Mouse (Mus musculus): ENCODE measurements around the gene Zfp367. TPM values are rescaled to one million over a fixed set of nuclear protein-coding genes. Genes with fewer than 3 reads are reported as not detected.

Zfp367 gene
- polyA plus RNA-seq, 1 experiment = 15.5 TPM

DNA sequence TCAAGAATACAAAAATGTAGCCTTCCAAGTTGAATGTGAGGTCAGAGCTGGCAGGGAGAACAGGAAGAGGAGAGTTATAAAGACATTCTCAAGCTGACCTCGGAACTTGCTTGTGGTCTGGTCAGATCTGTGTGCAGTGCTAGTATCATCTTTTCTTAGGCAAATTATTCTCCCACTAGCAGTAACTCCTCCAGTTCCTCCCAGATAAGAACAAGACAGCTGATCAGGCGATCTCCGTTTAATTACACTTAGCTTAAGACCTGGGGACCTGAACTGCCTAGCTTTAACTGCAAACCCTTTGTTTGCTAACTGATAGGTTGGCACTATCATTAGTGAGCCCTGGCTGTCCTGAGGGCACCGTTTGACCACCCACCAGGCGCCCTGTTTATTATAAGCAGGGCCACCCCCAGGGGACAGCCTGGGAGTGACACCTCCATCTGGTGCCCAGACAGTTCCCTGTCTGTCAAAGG lies 44.6 kb downstream of the Zfp367 start:
- peaks cover 2% of the 10 kb centered on the region; the same call in 1 of the 2 replicates for H3K36me3 ChIP-seq (ENCODE audit: control insufficient read depth, insufficient read depth, low read length)
- no peak overlapping the region for H3K4me3 ChIP-seq (ENCODE audit: insufficient read depth, low read depth, low read length)
- H3K4me1 ChIP-seq (ENCODE audit: control insufficient read depth, insufficient read depth, low read length) = no peaks in the 10 kb centered on the region; the same call in 1 of the 2 replicates
- no peaks in the 10 kb centered on the region for H3K27me3 ChIP-seq (replicated peaks; ENCODE audit: control insufficient read depth, insufficient read depth, low read length)
- WGBS = 39% methylated on average over 5 of the region's 5 CpGs
- no peak for TF ChIP-seq CTCF (conservative IDR thresholded peaks at IDR 0.05; ENCODE audit: insufficient read depth, insufficient read length, low read depth, low read length)
- TF ChIP-seq POLR2A (IDR thresholded peaks at IDR 0.05; ENCODE audit: low read depth, low read length) = no peak
- peak; percentile 32 for DNase-seq
- no peak overlapping the region for H3K27ac ChIP-seq (ENCODE audit: insufficient read depth, low read depth, low read length)

DNA sequence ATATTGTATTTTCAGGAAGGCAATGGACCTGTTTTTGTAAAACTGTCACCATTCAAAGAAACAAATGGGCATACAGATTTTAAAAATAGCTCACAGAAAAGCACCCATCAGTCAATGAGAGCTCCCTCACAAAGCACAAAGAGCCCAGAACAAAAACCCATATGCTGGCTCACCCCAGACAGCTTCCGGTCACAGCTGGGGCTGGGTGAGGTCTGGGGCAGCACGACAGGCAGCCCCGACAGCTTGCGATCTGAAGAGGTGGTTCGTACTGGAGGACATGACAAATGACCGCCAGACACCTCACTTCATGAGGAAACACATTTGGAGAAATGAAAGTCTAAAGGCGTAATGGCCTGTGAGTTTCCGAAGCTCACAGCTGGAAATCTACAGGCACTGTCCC lies 45.5 kb downstream of the Zfp367 start:
- Histone ChIP-seq H3K27ac (ENCODE audit: insufficient read depth, low read depth, low read length) (no peak overlapping the region), H3K4me3 (ENCODE audit: insufficient read depth, low read depth, low read length) (no peak overlapping the region), H3K27me3 (replicated peaks; ENCODE audit: control insufficient read depth, insufficient read depth, low read length) (no peaks in the 10 kb centered on the region), H3K36me3 (ENCODE audit: control insufficient read depth, insufficient read depth, low read length) (peaks cover 2% of the 10 kb centered on the region; the same call in 1 of the 2 replicates), H3K4me1 (ENCODE audit: control insufficient read depth, insufficient read depth, low read length) (no peaks in the 10 kb centered on the region; the same call in 1 of the 2 replicates)
- no peak for TF ChIP-seq CTCF (conservative IDR thresholded peaks at IDR 0.05; ENCODE audit: insufficient read depth, insufficient read length, low read depth, low read length)
- TF ChIP-seq POLR2A (IDR thresholded peaks at IDR 0.05; ENCODE audit: low read depth, low read length) = no peak
- DNase-seq = no peak
- WGBS = 57% methylated on average over 8 of the region's 8 CpGs

DNA sequence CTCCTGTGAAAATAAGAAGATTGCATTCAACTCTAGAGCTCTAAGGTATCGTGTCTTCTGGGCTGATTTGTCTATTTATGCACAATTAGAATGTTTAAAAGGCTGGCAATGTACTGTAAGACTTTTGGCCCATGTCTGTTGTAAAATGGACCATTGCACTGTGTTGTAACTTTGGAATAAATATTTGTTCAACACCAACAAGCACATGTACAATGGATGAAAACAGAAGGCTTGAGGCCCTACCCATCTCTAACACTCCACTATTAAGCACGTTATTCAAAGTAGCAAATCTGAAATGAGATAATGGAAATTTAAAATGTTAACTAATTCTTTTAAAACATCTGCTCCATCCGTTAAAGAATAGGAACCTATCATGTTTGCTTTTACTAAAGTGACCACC lies 45.9 kb downstream of the Zfp367 start:
- Histone ChIP-seq H3K4me1 (ENCODE audit: control insufficient read depth, insufficient read depth, low read length) (no peaks in the 10 kb centered on the region; the same call in 1 of the 2 replicates), H3K4me3 (ENCODE audit: insufficient read depth, low read depth, low read length) (no peak overlapping the region), H3K27me3 (replicated peaks; ENCODE audit: control insufficient read depth, insufficient read depth, low read length) (no peaks in the 10 kb centered on the region), H3K36me3 (ENCODE audit: control insufficient read depth, insufficient read depth, low read length) (peaks cover 2% of the 10 kb centered on the region; the same call in 1 of the 2 replicates), H3K27ac (ENCODE audit: insufficient read depth, low read depth, low read length) (no peak overlapping the region)
- 70% methylated on average over 3 of the region's 3 CpGs for WGBS
- TF ChIP-seq CTCF (conservative IDR thresholded peaks at IDR 0.05; ENCODE audit: insufficient read depth, insufficient read length, low read depth, low read length) = no peak
- no peak for TF ChIP-seq POLR2A (IDR thresholded peaks at IDR 0.05; ENCODE audit: low read depth, low read length)
- DNase-seq = no peak

DNA sequence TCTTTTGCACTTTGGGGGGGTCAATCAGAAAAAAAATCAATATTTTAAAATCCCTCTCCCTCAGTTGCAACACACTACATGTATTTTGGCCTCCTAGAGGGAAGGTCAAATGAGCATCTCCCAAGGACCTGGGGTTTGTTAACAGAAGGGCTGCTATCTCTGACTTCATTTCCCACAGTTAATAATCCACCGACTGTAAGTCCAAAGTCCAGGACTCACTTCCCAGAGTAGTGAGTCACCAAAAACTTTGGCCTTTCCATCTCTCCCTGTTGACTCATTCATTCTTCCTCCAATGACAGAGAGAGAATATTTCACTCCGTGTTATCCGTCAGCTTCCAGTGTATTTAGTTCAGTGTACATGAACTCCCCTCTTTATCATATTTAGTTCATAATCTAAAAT lies 47.3 kb downstream of the Zfp367 start:
- Histone ChIP-seq H3K27me3 (replicated peaks; ENCODE audit: control insufficient read depth, insufficient read depth, low read length) (no peaks in the 10 kb centered on the region), H3K36me3 (ENCODE audit: control insufficient read depth, insufficient read depth, low read length) (peaks cover 2% of the 10 kb centered on the region; the same call in 1 of the 2 replicates)

DNA sequence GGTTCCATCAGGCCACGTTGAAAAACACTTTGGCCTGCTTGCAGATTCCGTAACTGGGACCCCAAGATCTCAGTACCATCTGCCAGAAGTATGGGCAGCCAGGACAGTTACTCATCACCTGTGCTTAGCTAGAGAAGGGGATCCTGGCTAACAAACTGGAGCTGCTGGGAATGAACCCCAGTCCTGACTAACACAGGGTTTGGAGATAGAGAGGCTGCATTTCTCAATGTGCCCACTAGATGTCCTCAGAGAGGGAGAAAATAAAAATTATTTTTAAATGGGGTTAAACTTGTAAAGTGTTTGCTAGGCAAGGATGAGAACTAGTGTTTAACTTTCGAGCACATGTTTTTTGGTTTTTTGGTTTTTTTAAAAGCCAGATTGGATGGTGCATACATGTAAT lies 52.8 kb downstream of the Zfp367 start:
- TF ChIP-seq POLR2A (IDR thresholded peaks at IDR 0.05; ENCODE audit: low read depth, low read length) (no peak), CTCF (conservative IDR thresholded peaks at IDR 0.05; ENCODE audit: insufficient read depth, insufficient read length, low read depth, low read length) (peak; percentile 48)
- Histone ChIP-seq H3K4me1 (ENCODE audit: control insufficient read depth, insufficient read depth, low read length) (no peaks in the 10 kb centered on the region), H3K27me3 (replicated peaks; ENCODE audit: control insufficient read depth, insufficient read depth, low read length) (no peaks in the 10 kb centered on the region), H3K36me3 (ENCODE audit: control insufficient read depth, insufficient read depth, low read length) (peaks cover 1% of the 10 kb centered on the region), H3K4me3 (ENCODE audit: insufficient read depth, low read depth, low read length) (no peak overlapping the region), H3K27ac (ENCODE audit: insufficient read depth, low read depth, low read length) (no peak overlapping the region)
- WGBS = 66% methylated on average over 3 of the region's 3 CpGs
- peak; percentile 57 for DNase-seq

More for the DNA sequence above, 47.3 kb downstream of the Zfp367 start:
- Histone ChIP-seq H3K4me1 (ENCODE audit: control insufficient read depth, insufficient read depth, low read length) (no peaks in the 10 kb centered on the region; the same call in 1 of the 2 replicates), H3K27ac (ENCODE audit: insufficient read depth, low read depth, low read length) (no peak overlapping the region), H3K4me3 (ENCODE audit: insufficient read depth, low read depth, low read length) (no peak overlapping the region)
- DNase-seq = peak; percentile 91
- no peak for TF ChIP-seq CTCF (conservative IDR thresholded peaks at IDR 0.05; ENCODE audit: insufficient read depth, insufficient read length, low read depth, low read length)
- TF ChIP-seq POLR2A (IDR thresholded peaks at IDR 0.05; ENCODE audit: low read depth, low read length) = no peak
- 47% methylated on average over 3 of the region's 3 CpGs for WGBS

DNA sequence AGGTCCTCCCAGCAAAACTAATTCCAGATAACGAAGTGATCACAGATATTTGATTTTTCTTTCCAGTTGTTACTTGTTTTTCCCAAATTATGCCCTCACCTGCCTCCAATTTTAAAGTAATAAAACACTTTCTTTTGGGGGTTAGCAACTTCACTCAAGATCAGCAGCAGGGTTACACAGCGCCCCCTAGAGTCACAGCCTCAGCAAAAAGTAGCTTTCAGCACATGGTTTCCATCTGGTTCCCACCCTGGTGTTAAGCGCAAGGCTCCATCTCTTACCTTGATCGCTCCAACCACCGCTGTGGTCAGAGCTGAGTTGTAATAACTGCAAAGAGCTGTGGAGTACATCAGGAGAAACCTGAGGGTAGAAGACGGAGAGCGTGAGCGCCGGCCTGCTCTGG lies 54.0 kb downstream of the Zfp367 start:
- WGBS = 80% methylated on average over 9 of the region's 9 CpGs
- Histone ChIP-seq H3K27me3 (replicated peaks; ENCODE audit: control insufficient read depth, insufficient read depth, low read length) (no peaks in the 10 kb centered on the region), H3K4me1 (ENCODE audit: control insufficient read depth, insufficient read depth, low read length) (no peaks in the 10 kb centered on the region), H3K36me3 (ENCODE audit: control insufficient read depth, insufficient read depth, low read length) (peaks cover 1% of the 10 kb centered on the region), H3K27ac (ENCODE audit: insufficient read depth, low read depth, low read length) (no peak overlapping the region), H3K4me3 (ENCODE audit: insufficient read depth, low read depth, low read length) (no peak overlapping the region)
- peak; percentile 39 for DNase-seq
- TF ChIP-seq POLR2A (IDR thresholded peaks at IDR 0.05; ENCODE audit: low read depth, low read length) (no peak), CTCF (conservative IDR thresholded peaks at IDR 0.05; ENCODE audit: insufficient read depth, insufficient read length, low read depth, low read length) (peak; percentile 60)

DNA sequence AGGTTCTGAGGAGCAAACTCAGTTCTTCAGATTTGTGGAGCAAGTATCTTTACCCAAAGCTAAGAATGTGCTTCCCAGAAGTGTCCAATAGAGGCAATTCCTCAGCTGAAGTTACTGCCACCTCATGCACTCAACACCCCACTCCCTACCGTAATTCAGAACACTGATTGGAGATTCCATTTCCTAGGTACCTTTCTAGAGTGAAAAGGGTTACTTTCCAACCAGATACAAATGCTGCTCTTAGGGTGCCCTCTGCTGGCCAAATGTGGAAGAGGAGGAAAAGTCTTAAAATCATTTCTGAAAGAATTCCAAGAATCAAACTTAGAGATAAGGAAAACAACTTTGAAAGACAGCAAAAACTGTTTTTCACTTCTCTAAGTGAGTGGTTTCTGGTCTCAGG lies 59.7 kb downstream of the Zfp367 start:
- TF ChIP-seq POLR2A (IDR thresholded peaks at IDR 0.05; ENCODE audit: low read depth, low read length) = no peak
- TF ChIP-seq CTCF (conservative IDR thresholded peaks at IDR 0.05; ENCODE audit: insufficient read depth, insufficient read length, low read depth, low read length) = peak; percentile 29; the same call in 1 of the 2 replicates
- Histone ChIP-seq H3K4me1 (ENCODE audit: control insufficient read depth, insufficient read depth, low read length) (no peaks in the 10 kb centered on the region), H3K27ac (ENCODE audit: insufficient read depth, low read depth, low read length) (no peak overlapping the region), H3K36me3 (ENCODE audit: control insufficient read depth, insufficient read depth, low read length) (peaks cover 1% of the 10 kb centered on the region), H3K27me3 (replicated peaks; ENCODE audit: control insufficient read depth, insufficient read depth, low read length) (no peaks in the 10 kb centered on the region; the same call in 1 of the 2 replicates), H3K4me3 (ENCODE audit: insufficient read depth, low read depth, low read length) (no peak overlapping the region)
- peak; percentile 80 for DNase-seq
- 7% methylated on average over 1 of the region's 1 CpGs for WGBS

All from kidney, adult 2 months (tissue).